Mouse (Mus musculus): ENCODE results near the gene Olfr223. TPM values are rescaled to one million over a fixed set of nuclear protein-coding genes. Genes with fewer than 3 reads are reported as not detected.
"Not testable (repeated sequence)": the region's sequence is repeated elsewhere in the genome, so short reads cannot be mapped to it uniquely, and the experiment has no call there.

Olfr223 gene
- total RNA-seq, 2 experiments from 2014 or later: not detected

DNA sequence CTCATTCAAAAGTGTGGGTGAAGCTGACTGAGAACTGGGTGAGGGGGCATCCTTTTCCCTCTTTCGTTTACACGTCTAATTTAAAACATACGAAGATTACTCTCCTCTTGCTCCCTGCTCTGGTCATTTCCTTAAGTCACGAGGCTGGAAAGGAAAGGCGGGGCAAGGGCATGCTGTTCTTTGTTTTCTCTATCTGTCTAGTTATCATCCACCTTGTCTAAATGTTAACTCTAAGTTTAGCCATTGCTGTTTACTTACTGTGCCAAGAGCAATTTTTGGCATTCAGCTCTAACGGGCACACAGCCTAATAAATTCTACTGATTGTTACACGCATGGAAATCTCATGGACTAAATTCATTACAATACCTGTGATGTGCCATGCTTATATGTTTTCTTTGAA, 6.1 kb upstream of the Olfr223 start:
- DNase-seq (ENCODE audit: low spot score in 2 of 2): no peak

DNA sequence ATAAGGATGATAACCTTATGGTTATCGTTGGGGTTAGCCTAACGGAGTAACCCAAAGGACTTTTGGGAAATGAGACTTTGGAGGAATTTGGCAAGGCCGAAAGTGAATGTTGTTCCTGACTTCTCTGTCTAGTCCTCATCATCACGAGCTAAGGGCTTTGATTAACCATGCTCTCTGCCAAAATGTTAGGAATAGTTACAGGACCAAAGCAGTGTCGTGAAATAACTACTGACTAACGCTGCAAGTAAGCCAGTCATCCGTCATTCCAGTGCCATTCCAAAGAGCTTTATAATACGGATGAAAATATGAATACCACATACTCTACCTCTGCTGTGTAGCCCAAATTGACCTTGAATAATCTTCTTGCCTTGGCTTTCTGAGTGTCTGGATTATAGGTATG, 3.9 kb upstream of the Olfr223 start:
- DNase-seq (ENCODE audit: low spot score in 2 of 2): no peak

- DNase-seq (ENCODE audit: low spot score in 2 of 2): no peak
These were observed 3.0 kb upstream of the Olfr223 start for GRCm38 (mm10) chr11:59596091-59596490.

GRCm38 (mm10) chr11:59589496-59589895, 3.6 kb downstream of the Olfr223 start:
- DNase-seq (ENCODE audit: low spot score in 2 of 2): no peak

DNA sequence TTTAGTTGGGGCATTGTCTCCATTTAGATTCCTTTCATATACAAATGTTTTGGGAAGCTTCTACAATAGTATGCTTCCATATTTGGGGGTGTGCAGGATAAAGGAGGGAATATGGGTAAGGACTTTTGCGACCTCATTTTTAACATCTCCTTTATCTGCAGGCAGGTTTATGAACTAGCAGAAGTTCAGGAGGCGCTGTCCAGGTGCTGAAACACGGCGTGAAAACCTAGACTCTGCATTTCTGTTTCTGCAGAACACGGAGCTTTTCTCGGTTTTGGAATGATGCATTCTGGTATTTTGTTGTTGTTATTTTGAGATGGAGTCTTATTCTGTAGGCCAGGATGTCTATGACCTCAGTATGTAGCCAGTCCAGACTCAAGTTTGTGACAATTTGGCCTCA, 8.6 kb downstream of the Olfr223 start:
- DNase-seq (ENCODE audit: low spot score in 2 of 2): no peak

- DNase-seq (ENCODE audit: low spot score in 2 of 2): not testable (repeated sequence)
These were observed 17.0 kb downstream of the Olfr223 start, which contains the start of gene Olfr222 for GRCm38 (mm10) chr11:59576135-59576534. Gene Olfr222, minus strand, starts transcription at chr11:59576235.

- DNase-seq (ENCODE audit: low spot score in 2 of 2): no peak
These were observed 17.4 kb downstream of the Olfr223 start for GRCm38 (mm10) chr11:59575726-59576125.

DNA sequence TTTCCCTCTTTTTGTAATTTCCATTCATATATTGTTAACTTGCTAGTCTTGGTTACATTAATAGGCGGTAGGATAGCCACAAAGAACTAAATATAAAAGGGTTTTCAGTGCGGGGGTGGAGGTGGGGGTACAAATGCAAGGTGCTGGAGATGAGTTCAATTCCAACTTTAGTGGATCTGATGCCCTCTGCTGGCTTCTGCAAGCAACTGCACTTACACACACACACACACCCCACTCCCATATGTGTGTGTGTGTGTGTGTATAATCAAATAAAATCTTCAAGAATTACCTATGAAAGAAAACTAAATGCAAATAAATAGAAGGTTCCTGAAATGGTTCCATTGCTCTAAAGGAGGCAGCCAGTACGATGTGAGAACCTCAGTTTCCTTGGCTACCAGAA, 23.8 kb downstream of the Olfr223 start:
- no peak for DNase-seq (ENCODE audit: low spot score in 2 of 2)

- no peak for DNase-seq (ENCODE audit: low spot score in 2 of 2)
These were observed 30.3 kb downstream of the Olfr223 start for GRCm38 (mm10) chr11:59562837-59563236.

- DNase-seq (ENCODE audit: low spot score in 2 of 2): no peak
These were observed 30.8 kb downstream of the Olfr223 start for GRCm38 (mm10) chr11:59562336-59562735.

GRCm38 (mm10) chr11:59560906-59561305, 32.2 kb downstream of the Olfr223 start:
- DNase-seq (ENCODE audit: low spot score in 2 of 2): no peak

- DNase-seq (ENCODE audit: low spot score in 2 of 2): no peak
These were observed 38.6 kb downstream of the Olfr223 start for GRCm38 (mm10) chr11:59554535-59554934.

GRCm38 (mm10) chr11:59554127-59554526, 39.0 kb downstream of the Olfr223 start:
- DNase-seq (ENCODE audit: low spot score in 2 of 2): no peak

DNA sequence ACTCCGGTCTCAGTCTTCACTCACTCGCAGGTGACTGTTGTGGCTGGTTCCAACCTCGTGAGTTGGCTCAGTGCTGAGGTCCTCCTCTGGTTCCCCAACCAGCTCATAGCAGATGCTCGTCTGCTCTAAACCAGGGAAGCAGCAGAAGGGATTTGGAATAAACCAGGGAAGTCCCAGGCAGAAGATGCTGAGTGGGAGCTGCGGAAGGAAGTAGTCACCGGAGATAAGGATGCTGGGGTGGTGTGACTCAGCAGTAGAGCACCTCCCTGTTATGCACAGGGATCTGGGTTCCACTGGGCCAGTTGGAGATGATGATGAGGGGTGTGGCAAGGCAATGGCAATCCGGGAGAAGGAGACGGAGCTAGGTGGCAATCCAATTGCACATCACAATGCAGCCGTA, 49.1 kb downstream of the Olfr223 start:
- peak; percentile 21 to 47 for DNase-seq (ENCODE audit: low spot score in 2 of 2)

DNA sequence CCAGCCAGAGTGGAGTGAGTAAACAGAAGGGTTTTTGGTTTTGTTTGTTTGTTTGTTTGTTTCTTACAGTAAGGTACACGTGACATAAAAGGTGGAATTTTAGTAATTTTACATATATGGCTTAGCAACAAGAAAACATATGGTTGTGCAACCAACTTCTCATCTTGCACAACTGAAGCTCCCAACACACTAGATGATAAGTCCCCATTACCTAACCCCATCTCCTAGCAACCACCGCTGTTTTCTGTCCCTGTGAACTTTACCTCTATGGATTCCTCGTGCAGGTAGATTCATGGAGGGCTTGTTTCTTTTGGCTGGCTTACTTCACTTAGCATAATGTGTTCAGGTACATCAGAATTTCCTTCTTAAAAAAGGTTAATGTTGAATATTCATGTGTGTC, 49.7 kb downstream of the Olfr223 start:
- no peak for DNase-seq (ENCODE audit: low spot score in 2 of 2)

DNA sequence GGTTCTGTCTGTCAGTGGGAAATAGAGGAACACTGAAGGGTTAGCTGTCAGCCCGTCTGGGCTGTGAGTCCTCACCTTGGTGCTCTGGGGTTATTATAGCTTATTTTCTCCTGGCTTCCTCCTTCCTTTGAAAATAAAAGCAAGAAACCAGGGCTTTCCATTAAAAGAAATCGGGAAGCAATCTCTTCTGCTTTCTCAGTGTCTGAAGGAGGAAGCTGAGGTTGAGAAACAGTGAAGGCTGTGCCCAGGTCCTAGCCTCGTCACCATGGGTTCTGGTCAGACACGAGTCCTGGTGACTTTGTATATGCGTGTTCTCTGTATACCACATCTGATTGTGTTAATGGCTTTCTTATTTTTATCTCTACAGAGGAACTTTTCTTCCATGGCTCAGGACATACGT, 50.6 kb downstream of the Olfr223 start:
- no peak for DNase-seq (ENCODE audit: low spot score in 2 of 2)

GRCm38 (mm10) chr11:59541324-59541723, 51.8 kb downstream of the Olfr223 start, which contains the start of gene Nlrp3:
Gene Nlrp3, plus strand, starts transcription at chr11:59541568.
- DNase-seq (ENCODE audit: low spot score in 2 of 2): no peak

- no peak for DNase-seq (ENCODE audit: low spot score in 2 of 2)
These were observed 53.0 kb downstream of the Olfr223 start for GRCm38 (mm10) chr11:59540123-59540522.

Other genes starting within 250 kb of the Olfr223 start
- not detected for gene Prss38, start 217.6 kb downstream of the Olfr223 start, total RNA-seq (2021)
- gene Jmjd4, start 143.2 kb downstream of the Olfr223 start, total RNA-seq (2021): 10 to 100 TPM; 25.7 to 25.9 TPM
- 100 to 1,000 TPM; 396 to 405 TPM for gene Snap47, start 142.1 kb downstream of the Olfr223 start, total RNA-seq (2021)
- gene Zfp867, start 120.8 kb downstream of the Olfr223 start, total RNA-seq (2021): 1 to 10 TPM; 3.4 to 3.5 TPM
- gene Zkscan17, start 66.5 kb downstream of the Olfr223 start, total RNA-seq (2021): 10 to 100 TPM in 1 of 2 experiments, 1 to 10 TPM in 1; 8.1 to 11.1 TPM
- 1 to 10 TPM; 1.0 to 1.1 TPM for gene Nlrp3, start 51.7 kb downstream of the Olfr223 start, total RNA-seq (2021)
- gene Olfr222, start 17.1 kb downstream of the Olfr223 start, total RNA-seq (2021): not detected
- gene Mprip, start 68.0 kb upstream of the Olfr223 start, total RNA-seq (2021): 100 to 1,000 TPM; 279 to 287 TPM
- gene Pld6, start 194.4 kb upstream of the Olfr223 start, total RNA-seq (2021): 1 to 10 TPM in 1 of 2 experiments, under 1 TPM in 1; 0.60 to 1.1 TPM
- 10 to 100 TPM; 44.2 to 50.1 TPM for gene Flcn, start 216.7 kb upstream of the Olfr223 start, total RNA-seq (2021)
- gene Nt5m, start 246.2 kb upstream of the Olfr223 start, total RNA-seq (2021): 10 to 100 TPM; 49.6 to 51.7 TPM
- gene Cops3, start 246.5 kb upstream of the Olfr223 start, total RNA-seq (2021): 10 to 100 TPM; 70.7 to 71.1 TPM

Measured in left cerebral cortex, adult 18-20 months (tissue).